Mouse (Mus musculus): ENCODE results near the gene Bend3.

Bend3 gene

GRCm38 (mm10) chr10:43538831-43539230 lies 60.2 kb downstream of the Bend3 start:
- peak; percentile 24 for DNase-seq

- DNase-seq = no peak
Observed at GRCm38 (mm10) chr10:43539746-43540310, 61.2 kb downstream of the Bend3 start.

GRCm38 (mm10) chr10:43540442-43541152 lies 62.0 kb downstream of the Bend3 start, which contains the start of gene 1700021F05Rik:
Gene 1700021F05Rik, minus strand, starts transcription at chr10:43540994.
- peak; percentile 99 for DNase-seq

GRCm38 (mm10) chr10:43541153-43541544 lies 62.5 kb downstream of the Bend3 start:
- DNase-seq = no peak

- DNase-seq = no peak
Observed at GRCm38 (mm10) chr10:43549411-43549810, 70.8 kb downstream of the Bend3 start.

GRCm38 (mm10) chr10:43550923-43551322 lies 72.3 kb downstream of the Bend3 start:
- DNase-seq = no peak

- DNase-seq = no peak
Observed at GRCm38 (mm10) chr10:43551388-43551787, 72.8 kb downstream of the Bend3 start.

GRCm38 (mm10) chr10:43557630-43558165 lies 79.1 kb downstream of the Bend3 start:
- no peak for DNase-seq

GRCm38 (mm10) chr10:43559313-43559712 lies 80.7 kb downstream of the Bend3 start:
- DNase-seq = no peak

- no peak for DNase-seq
Observed at GRCm38 (mm10) chr10:43560765-43561164, 82.1 kb downstream of the Bend3 start.

- DNase-seq = no peak
Observed at GRCm38 (mm10) chr10:43561311-43561710, 82.7 kb downstream of the Bend3 start.
